Mouse (Mus musculus) ZHBTc4 (cell line): ENCODE data around the gene Tmc8.
"Not testable (repeated sequence)": the region's sequence is repeated elsewhere in the genome, so short reads cannot be mapped to it uniquely, and the experiment has no call there.

Experiments
- DNase-seq: peaks from one replicate; pipeline ENCODE4 v3.0.0-alpha.2; 2011; ENCODE audit warnings: low read depth, low spot score

Gene Tmc8

DNA sequence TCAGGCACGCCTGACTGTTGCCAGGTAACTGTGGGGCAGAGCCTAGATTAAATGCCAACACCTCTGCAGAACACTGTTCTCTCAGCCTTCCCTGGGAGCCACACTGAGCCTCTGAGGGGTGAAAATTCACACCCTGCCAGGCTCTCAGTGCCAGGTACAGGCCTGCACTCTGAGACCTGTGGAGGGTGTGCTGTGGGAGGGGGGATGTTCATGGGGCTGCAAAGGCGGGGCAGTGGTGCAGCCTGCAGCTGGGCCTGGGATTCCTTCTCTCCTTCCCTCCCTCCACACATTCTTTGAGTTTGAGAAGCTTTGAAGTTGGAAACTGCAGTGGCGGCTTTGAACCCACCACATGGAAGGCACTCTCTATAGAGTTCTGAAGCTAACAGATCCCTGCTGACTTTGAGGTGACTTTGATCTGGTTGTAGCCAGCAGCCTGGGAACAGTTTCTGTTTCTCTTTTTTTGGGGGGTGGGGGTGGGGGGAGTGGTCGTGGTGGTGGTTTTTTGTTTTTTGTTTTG is 12.2 kb downstream of the Tmc8 start:
- peak; percentile 39 for DNase-seq

- no peak for DNase-seq
Measured at GRCm38 (mm10) chr11:117796954-117797353, 15.1 kb downstream of the Tmc8 start.

DNA sequence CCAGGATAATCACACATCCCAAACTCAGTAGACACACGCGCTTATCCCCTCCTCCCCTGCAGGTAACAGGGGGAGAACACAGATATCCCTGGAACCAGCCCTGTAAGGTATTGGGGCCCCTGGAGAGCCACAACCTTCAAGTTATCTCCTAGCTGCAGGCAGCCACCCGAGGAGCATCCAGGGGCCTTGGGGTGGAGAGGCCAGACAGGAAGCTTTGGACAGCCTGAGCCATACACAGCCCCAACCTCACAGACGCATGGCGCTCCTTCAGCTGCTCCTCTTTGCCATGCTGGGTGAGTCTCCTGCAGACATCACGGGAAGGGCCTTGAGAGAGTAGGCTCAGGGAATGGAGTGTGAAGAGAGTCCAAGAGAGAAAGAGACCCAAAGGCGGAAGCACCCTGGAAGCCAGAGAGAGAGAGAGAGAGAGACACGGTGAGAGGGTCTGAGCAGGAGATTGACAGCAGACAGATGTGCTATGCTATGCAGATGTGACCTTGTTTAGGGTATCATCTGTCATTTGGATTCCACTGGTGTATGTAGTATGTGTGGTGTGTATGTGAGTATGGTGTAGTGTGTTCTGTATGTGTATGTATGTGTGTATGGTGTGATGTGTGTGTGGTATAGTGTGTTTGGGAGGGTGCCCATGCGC is 15.8 kb downstream of the Tmc8 start, which contains the start of gene 6030468B19Rik:
6030468B19Rik (plus strand) TSS at position 150 of the 649 bp plus-strand sequence.
- no peak for DNase-seq

GRCm38 (mm10) chr11:117798160-117798541 is 16.3 kb downstream of the Tmc8 start:
- no peak for DNase-seq

- DNase-seq: no peak
Measured at GRCm38 (mm10) chr11:117799174-117799573, 17.3 kb downstream of the Tmc8 start.

DNA sequence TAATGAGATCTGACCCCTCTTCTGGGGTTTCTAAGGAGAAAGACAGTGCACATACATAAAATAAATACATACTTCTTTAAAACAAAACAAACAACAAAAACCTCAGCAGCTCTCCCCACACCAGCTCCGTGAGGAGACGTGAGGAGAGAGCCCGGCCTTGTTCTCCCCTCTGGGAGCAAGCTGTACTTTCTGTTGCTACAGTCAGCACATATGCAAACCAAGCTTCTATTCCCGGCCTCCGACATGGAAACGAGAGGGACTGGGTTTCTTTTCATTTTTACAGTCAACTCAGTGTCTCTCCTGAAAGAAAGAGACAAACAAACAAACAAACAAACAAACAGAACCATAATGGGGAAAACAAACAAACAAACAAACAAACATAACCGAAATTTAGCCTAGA is 18.2 kb downstream of the Tmc8 start:
- DNase-seq: no peak

DNA sequence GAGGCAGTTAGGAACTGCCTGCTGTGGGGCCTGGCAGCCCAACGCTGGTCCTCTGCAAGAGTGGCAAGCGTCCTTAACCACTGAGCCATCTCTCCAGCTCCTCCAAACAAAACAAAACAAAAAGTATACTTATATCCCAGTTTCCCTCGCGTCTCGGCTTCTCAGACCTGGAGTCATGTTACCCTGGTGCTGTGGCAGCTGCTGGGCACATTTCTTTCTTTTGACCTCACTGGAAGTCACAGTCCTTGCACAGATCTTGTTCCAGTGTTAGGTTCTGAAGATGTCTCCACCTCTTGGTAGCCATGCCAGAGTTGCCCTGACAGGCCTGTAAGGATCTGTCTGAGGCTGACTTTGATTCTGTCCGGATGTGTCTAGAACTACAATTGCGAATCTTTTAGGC is 19.8 kb downstream of the Tmc8 start:
- no peak for DNase-seq

DNA sequence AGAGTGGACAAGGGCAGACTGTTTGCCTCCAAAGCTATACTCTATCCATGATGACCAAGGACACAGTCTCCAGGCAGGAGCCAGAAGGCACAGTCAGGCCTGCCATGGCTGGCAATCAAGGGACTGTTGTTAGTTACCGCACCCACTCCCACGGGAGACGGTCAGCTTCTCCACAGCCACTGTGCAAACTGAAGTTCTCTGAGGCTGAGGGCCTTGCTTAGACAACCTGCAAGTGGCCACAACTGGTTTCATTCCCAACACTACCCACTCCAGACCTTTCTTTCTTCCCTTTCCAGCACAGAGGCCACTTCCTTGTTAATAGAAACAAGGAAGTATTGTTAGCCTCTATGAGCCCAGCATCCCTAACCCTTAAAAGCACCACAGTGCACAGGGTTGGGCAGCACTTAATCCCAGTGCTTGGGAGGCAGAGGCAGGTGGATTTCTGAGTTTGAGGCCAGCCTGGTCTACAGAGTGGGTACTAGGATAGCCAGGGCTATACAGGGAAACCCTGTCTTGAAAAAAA is 21.4 kb downstream of the Tmc8 start:
- DNase-seq: no peak

DNA sequence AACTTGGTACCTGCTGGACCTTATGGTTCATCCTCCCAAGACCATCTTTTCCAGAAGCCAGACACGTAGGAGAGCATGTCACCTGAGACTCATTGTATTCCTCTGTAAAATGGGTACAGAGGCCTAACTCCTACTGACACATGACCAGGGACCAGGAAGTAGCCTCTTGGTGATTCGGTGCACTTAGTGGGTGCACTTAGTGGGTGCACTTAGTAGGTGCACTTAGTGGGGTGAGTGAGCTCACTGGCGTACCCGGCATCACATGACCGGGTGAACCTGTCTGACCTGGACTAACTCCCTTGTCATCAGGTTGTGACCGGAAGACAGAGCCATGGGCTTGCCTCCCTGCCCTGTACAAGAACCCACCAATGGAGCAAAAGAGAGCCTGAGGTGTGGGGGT is 24.9 kb downstream of the Tmc8 start:
- DNase-seq: no peak

- DNase-seq: peak; percentile 89
Measured at GRCm38 (mm10) chr11:117809407-117810311, 27.8 kb downstream of the Tmc8 start, which contains the start of the genes Gm20708 and Syngr2. Gene Gm20708, plus strand, starts transcription at chr11:117809668. Gene Syngr2, plus strand, starts transcription at chr11:117809668.

GRCm38 (mm10) chr11:117810401-117811046 is 28.6 kb downstream of the Tmc8 start:
- DNase-seq: peak; percentile 94

- DNase-seq: no peak
Measured at GRCm38 (mm10) chr11:117813867-117814266, 32.0 kb downstream of the Tmc8 start.

DNA sequence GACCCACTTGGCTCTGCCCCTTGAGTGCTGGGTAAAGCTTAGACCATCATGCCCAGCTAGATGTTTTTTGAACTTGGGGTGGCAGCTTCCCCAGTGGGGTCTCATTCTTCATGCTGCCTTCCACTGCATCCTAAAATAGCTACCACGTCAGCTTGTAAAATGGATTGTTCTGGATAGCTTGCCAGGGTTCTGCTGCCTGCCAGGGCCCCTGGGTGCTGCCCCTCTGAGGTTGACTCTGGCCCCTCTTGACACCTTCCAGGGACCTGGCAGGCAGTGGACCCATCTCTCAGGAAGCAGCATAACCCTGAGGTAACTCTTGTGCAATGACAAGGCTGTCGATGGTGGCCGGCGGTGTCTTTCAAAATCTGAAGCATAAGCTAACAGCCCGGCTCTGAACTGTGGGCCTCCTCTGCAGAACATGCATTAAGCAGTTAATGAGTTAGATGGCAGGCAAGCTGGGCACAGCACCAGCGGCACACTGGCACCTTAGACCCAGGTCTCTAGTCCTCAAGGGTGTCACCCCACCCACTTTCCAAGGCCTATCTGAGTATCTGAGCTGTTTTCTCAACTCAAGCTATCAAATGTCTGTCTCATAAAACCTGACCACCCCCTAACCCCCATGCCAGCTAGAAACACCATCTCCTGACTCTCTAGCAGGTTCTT is 33.0 kb downstream of the Tmc8 start:
- no peak for DNase-seq

DNA sequence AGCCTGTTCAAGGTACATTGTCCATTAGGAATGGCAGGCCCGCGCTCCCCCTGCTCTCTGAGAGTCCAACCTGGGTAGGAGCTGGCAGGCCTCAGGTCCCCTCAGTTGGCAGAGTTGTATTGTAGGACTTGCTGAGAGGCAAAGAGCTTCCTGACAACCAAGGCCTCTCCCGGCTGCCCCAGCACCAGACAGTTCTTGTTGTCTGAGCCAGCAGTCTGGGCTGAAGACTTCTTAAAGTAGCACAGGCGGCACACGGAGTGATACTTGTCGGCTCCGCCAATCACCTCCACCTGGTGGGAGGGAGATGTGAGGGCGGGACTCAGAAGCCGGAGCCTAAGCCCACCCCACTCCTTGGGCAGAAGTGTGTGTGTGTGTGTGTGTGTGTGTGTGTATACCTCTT is 34.0 kb downstream of the Tmc8 start:
- not testable (repeated sequence) for DNase-seq

DNA sequence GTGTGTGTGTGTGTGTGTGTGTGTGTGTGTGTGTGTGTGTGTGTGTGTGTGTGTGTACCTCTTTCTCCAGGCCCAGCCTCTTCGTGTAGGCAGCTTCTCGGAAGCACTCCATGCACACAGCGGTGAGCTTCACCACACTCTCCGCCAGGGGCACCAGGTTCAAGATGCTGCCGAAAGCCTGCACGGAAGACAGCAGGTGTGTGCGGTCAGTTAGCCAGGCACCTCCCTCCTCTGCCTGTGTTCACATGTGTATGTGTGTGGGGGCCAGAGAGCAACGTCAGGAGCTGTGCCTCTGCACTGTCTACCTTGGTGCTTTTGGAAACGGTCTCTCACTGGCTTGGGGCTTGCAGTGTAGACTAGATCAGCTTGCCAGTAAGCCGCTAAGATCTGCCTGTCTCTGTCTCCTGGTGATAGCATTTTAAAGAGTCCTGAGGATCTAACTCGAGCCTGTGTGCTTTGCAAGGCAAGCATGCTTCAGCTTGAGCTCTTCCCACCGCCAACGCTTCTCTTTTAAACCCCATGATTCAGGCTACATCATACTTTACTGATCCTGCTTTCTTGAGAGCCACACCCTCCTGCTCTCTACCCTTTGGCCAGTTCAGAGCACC is 34.6 kb downstream of the Tmc8 start:
- peak; percentile 57 for DNase-seq

GRCm38 (mm10) chr11:117819095-117819494 is 37.2 kb downstream of the Tmc8 start:
- DNase-seq: no peak

- DNase-seq: no peak
Measured at GRCm38 (mm10) chr11:117820173-117820572, 38.3 kb downstream of the Tmc8 start.

DNA sequence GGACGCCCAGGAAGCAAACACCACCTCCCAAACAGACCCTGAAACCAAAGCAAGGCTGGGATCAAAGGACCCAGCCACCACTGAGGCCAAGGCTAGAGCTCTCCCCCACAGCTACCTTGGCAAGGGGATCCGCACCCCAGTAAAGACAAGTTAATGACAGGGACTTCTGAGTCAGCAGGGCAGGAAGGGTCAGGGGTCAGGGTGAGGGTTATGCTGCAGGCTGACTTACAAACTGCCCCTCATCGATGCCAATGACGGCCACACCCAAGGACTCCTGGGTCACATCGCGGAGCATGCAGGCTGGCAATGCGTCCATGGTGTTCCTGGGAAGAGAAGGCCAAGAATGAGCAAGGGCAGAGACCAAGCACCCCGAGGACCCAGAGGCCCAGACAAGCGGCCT is 40.0 kb downstream of the Tmc8 start:
- DNase-seq: no peak

GRCm38 (mm10) chr11:117822728-117823241 is 40.9 kb downstream of the Tmc8 start:
- DNase-seq: peak; percentile 63

- DNase-seq: peak; percentile 40
Measured at GRCm38 (mm10) chr11:117823411-117823810, 41.5 kb downstream of the Tmc8 start.
